Mouse (Mus musculus) C2C12 (cell line): ENCODE results near the gene Arfgef2.

Experiments used
- CTCF ChIP-seq: IDR thresholded peaks from one replicate; pipeline ENCODE4 v1.5.1; 2011; ENCODE audit not compliant: control insufficient read depth, insufficient read depth, insufficient read length
- MYOD1 ChIP-seq: IDR thresholded peaks from one replicate; pipeline ENCODE4 v1.6.1; 2011; ENCODE audit warnings: low read depth; ENCODE audit not compliant: control insufficient read depth, insufficient read length

DNA sequence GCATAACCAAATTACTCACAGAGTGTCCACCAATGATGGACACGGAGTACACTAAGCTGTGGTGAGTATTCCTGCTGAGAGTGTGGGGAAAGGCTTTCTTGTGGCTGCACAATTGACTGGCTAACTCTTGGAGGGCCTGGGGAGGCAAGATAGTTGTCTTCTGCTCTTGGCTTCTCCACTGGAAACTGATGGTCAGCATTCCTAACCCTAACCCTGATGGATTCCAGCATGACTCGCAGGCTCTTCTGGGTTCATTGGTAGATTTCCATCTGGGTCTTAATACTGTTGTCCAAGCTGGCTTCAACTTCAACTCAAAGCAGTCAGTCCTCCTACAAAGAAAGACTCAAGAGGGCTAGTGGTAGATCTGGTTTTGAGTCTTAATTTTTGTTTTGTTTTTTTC is 137.8 kb downstream of the Arfgef2 start:
- no peak for TF ChIP-seq CTCF
- TF ChIP-seq MYOD1: no peak
